Mouse (Mus musculus) gastrocnemius, postnatal 25 days (tissue): ENCODE data around the gene Map3k14. TPM values are rescaled to one million over a fixed set of nuclear protein-coding genes. Genes with fewer than 3 reads are reported as not detected.

Experiments used
- DNase-seq: peaks from one replicate; pipeline ENCODE4 v3.0.0; 2022
- total RNA-seq, 2 experiments: library from RNA; stranded (reverse); gene quantifications; 1 replicate in 1 of 2; 2 replicates in 1 of 2; pipeline ENCODE4 v1.2.3; 2021

Gene Map3k14
- total RNA-seq, 2 experiments from 2014 or later: 2.8 to 4.1 TPM

GRCm38 (mm10) chr11:103272888-103273287, 5.6 kb upstream of the Map3k14 start:
- DNase-seq: no peak

DNA sequence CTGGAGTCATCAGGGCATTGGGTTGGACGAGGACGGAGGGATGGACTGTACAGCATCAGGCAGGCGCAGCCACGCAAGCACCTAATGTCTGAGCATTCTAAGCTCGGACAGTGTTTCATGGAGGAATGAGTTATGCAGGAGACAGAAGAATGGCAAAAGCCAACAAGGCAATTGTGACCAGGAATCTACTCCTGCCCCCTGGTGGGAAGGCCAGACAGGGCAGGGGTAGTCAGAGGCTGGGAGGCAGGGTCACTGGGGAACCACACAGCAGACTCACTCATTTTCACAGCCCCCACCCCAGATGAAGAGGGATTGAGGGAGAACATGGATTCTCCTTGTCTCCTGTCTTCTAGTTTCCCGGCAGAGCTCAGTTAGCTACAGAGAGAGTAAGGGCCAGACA, 4.7 kb upstream of the Map3k14 start:
- DNase-seq: no peak

- DNase-seq: no peak
Observed at GRCm38 (mm10) chr11:103269426-103269825, 2.2 kb upstream of the Map3k14 start.

GRCm38 (mm10) chr11:103268905-103269304, 1.6 kb upstream of the Map3k14 start:
- no peak for DNase-seq

DNA sequence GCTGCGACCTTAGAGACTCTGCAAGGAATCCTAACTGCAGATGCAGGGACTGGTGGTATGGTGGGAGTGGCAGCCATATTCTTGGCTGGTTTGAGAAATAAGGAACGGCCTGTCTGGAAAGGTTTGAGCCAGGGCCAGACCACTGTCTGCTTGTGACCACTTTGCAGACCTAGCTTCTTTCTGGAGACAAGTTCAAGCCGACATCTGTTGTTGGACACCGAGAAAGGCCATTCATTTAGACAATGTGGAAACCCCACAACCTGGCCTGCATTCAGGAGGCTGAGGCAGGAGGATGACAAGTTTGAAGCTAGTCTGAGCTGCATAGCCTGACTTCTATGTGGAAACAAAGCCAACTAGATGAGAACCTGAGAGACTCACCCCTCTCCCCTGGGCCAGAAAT, 1.1 kb upstream of the Map3k14 start:
- no peak for DNase-seq

- no peak for DNase-seq
Observed at GRCm38 (mm10) chr11:103266729-103267345, 435 bp downstream of the Map3k14 start.

DNA sequence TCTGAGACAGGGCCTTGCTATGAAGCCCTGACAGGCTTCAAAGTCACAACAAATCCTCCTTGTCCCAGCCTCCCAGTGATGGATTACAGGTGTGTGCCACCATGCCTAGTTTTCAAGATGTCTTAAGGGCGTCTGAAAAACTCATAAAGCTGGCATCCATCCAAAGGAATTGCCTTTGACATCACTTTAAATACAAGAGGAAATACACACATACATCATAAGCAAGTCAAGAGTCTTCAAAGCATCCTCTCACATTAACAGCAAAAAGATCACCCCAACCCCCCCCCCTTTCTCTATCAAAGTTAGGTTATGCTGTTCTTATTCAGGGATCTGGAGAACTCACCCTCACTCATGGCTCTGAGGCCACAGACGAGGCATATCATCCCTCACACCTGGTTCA, 1.4 kb downstream of the Map3k14 start:
- no peak for DNase-seq

DNA sequence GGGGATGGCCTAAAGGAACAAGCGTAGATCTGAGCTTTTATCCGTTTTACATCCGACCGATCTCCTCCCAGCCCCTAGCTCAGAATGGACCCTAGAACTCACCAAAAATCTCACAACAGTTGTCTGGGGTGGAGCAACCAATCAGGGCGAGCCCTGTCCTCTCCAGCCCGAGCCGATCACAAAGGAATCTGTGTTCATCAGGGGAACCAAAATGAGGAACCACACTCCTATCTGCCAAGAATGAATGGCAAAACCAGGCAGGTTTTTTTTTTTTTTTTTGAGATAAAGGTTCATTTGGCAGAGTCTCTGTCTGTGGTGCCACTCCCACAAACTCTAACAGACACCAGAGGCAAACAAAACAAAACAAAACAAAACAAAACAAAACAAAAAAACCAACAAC, 2.1 kb downstream of the Map3k14 start:
- no peak for DNase-seq

DNA sequence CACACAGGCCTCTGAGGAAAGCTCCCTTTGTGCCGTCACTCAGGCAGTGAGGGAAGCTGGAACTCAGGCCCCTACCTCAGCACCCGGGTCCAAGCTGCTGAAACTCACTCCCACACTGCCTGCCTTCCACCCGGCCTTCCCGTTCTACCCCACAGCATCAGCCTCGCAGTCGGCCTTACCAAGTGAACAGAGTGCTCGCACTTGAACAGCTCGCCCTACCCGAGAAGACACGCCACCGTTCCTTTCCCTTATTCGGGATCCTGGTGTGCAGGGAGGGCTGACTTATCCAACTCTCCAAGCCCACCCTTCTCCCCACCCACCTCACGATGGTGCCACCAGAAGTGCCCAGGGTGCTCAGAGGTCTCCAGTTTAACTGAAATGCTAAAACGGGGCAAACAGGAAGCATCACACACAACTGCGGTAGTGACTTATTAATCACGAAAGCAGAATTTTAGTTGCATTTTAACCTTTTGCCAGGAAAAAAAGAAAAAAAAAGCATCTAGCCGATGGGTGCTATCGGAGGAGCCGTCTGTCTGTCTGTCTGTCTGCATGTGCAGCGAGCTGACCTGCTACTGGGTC, 2.8 kb downstream of the Map3k14 start:
- DNase-seq: no peak

- no peak for DNase-seq
Observed at GRCm38 (mm10) chr11:103263551-103263950, 3.7 kb downstream of the Map3k14 start.

- no peak for DNase-seq
Observed at GRCm38 (mm10) chr11:103262412-103263267, 4.6 kb downstream of the Map3k14 start.

- peak; percentile 55 for DNase-seq
Observed at GRCm38 (mm10) chr11:103261671-103262411, 5.4 kb downstream of the Map3k14 start.

DNA sequence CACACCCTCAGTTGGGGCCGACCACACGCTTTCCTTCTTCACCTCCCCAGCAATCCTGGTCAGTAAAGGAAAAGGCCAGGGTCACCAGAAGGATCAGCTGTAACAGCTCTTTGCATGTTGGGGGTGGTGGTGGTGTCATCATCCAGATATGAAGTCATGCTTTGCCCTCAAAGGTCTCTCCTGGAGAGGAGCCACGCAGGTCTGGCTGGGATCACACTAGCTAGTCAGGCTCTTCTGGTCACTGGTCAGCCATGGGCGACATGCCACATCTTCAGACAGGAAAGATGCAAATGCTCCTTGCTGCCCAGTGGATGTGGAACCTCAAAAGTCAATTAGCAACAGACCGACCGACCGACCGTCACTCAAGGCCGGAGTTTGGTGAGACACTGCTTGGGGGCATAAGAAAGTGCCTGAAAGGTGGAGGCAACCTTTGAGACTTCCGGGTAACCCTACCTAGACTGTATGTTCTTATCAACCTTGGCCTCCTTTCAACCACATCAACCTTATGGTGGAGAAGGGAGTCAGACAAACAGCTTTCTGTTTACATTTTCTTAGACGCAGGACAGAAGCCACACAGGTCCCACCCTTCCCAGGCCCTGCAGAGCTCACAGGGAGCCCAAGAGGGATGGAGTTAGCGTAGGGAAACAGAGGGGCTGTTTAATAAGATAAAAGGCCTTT, 6.6 kb downstream of the Map3k14 start:
- no peak for DNase-seq

GRCm38 (mm10) chr11:103260034-103260433, 7.2 kb downstream of the Map3k14 start:
- no peak for DNase-seq

GRCm38 (mm10) chr11:103257938-103258481, 9.3 kb downstream of the Map3k14 start:
- no peak for DNase-seq

- no peak for DNase-seq
Observed at GRCm38 (mm10) chr11:103253605-103254004, 13.7 kb downstream of the Map3k14 start.

GRCm38 (mm10) chr11:103252380-103252779, 14.9 kb downstream of the Map3k14 start:
- no peak for DNase-seq

DNA sequence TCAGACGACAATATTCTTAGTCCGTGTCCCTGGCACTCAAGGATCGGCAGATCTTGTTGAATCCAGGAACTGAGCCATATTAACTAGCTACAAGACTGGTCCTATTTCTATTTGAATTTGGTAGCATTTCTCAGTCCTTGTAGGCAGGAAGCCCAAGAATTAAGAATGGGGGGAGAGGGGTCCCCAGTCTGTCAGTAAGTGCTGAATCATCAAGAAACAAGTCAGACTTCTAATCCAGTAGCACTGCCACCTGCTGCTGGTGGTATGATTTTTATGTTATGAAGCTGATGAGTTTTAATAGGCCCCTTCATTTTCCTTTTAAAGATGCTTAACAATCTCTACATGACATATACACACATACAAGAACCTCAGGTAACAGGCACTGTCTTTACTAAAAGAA, 16.9 kb downstream of the Map3k14 start:
- DNase-seq: no peak

- DNase-seq: no peak
Observed at GRCm38 (mm10) chr11:103249509-103249908, 17.8 kb downstream of the Map3k14 start.

DNA sequence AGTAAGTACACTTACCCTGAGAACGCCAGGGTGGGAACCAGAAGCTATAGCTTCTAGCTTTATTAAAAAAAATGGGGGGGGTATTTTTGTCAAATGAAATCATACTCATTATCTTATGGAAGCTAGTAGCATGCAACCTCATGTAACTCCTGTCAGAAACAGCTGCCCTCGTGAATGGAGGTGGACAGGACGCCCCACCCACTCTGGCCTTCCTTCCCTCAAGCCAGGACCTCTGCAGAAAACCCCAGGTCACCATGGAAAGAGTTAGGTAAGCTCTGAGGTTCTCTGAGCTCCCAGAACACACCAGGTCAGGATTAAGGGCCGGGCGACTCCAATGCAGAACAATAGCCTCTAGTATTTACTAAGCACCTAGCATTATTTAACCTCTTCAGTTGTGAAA, 18.4 kb downstream of the Map3k14 start:
- no peak for DNase-seq

DNA sequence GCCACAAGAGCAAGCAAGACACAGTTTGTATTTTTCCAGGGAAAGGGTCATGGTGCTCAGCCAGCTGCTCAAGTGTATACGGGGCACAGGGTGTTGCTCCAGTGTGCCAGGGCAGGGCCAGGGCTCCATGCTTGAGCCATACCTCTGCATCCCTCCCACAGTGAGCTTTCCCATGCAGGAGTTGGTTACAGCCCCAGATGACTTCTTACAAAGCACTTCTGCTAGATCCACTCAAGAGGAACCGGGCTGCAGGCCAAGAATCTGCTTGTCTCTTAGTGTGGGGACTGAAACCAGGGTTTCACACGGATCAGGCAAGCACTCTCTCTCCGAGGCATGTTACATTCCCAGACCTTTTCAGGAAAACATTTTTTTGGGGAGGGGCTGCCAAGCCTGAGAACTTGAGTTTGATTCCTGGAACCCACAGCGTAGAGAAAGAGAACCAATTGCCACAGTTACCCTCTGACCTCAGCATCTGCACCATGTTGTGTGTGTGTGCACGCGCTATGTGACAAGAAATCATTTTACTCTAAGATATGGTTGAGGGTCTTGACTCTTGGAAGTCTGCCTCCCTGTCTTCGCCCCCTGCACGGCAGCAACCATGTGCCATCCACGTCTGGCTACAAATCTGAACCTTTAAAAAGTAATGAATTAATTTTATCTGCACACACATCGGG, 19.6 kb downstream of the Map3k14 start:
- no peak for DNase-seq
